Mouse (Mus musculus) limb, embryonic 12.5 days (tissue): ENCODE measurements around the gene Dct. TPM values are rescaled to one million over a fixed set of nuclear protein-coding genes. Genes with fewer than 3 reads are reported as not detected.

Source experiments
- ATAC-seq: fragments of 200-750 bp; cut with Nextera tagmentation; 2 replicates; pipeline ENCODE4 v1.8.0; 2017; ENCODE audit warnings: low read depth, moderate TSS enrichment; ENCODE audit not compliant: insufficient number of reproducible peaks, insufficient read depth, low FRiP score, low TSS enrichment
- H3K27ac ChIP-seq: fragments of 300-500 bp; sonication (generic); 2 replicates; pipeline ENCODE4 v1.5.1; 2016; ENCODE audit warnings: mild to moderate bottlenecking, moderate library complexity
- H3K27me3 ChIP-seq: fragments of 300-500 bp; sonication (generic); 2 replicates; pipeline ENCODE4 v1.6.1; 2016; ENCODE audit warnings: mild to moderate bottlenecking, moderate library complexity
- H3K36me3 ChIP-seq: fragments of 300-500 bp; sonication (generic); 2 replicates; pipeline ENCODE4 v1.6.1; 2016; ENCODE audit warnings: mild to moderate bottlenecking, moderate library complexity
- H3K4me1 ChIP-seq: fragments of 300-500 bp; sonication (generic); replicated peaks from 2 replicates; pipeline ENCODE4 v1.6.1; 2016
- H3K4me2 ChIP-seq: fragments of 300-500 bp; sonication (generic); 2 replicates; pipeline ENCODE4 v1.6.1; 2016; ENCODE audit warnings: mild to moderate bottlenecking, moderate library complexity
- H3K4me3 ChIP-seq: fragments of 300-500 bp; sonication (generic); replicated peaks from 2 replicates; pipeline ENCODE4 v1.5.1; 2016; ENCODE audit warnings: mild to moderate bottlenecking
- H3K9ac ChIP-seq: fragments of 300-500 bp; sonication (generic); replicated peaks from 2 replicates; pipeline ENCODE4 v1.6.1; 2016; ENCODE audit warnings: mild to moderate bottlenecking, moderate library complexity
- H3K9me3 ChIP-seq: fragments of 300-500 bp; sonication (generic); 2 replicates; pipeline ENCODE4 v1.6.1; 2016; ENCODE audit warnings: mild to moderate bottlenecking, moderate library complexity
- WGBS: fragments of 180-500 bp; shearing (Covaris S2); methylation state at CpG from one replicate; pipeline ENCODE4 v1.1.7; 2016; 5-methylcytosine and 5-hydroxymethylcytosine counted together
- polyA plus RNA-seq: library from polyadenylated mRNA; unstranded; fragments of >200 nt; fragmentation: Nextera tagmentation; extraction: Ambion mirVana; gene quantifications from 2 replicates; pipeline ENCODE4 v1.2.1, GENCODE M21; 2016

The Dct gene
- polyA plus RNA-seq, 1 experiment from 2014 or later: 1.7 TPM

DNA sequence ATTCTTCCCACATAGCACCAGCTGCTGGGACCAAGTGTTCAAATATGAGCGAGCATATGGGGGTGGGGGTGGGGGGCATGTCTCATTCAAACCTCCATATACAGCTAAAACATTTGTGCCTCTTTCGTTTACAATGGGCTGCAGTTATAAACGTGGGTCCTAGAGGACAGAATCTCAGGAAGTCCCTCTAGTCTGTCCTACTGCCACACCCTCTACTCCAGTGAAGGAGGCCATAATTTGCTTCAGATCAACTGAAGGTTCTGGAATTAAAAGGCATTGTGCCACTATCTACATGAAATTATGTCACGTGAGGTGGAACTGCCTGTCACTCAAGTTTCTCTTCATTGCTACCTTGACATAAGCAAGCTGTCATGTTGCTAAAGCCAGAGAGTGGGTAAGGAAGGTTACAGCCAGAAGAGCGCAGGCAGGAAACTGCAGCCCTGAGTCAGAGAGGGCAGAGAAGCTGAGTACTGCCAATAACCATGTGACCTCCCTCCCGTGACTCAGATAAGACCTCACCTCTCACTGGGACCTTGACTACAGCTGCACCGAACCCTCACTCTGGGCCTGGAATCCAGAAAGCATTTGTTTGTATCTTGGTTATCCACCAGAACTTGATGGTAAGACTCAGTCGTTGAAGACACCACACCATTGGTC lies 59.3 kb downstream of the Dct start:
- 0 out of 2 replicates have a peak, but pooled peaks cover 3% of the 10 kb centered on the region for H3K27me3 ChIP-seq
- no peak overlapping the region for H3K4me3 ChIP-seq
- no peak overlapping the region for H3K9ac ChIP-seq
- ATAC-seq: no peak
- no peaks in the 10 kb centered on the region for H3K4me1 ChIP-seq
- WGBS: 78% methylated on average over 8 of the region's 8 CpGs
- H3K27ac ChIP-seq: no peak overlapping the region
- no peaks in the 10 kb centered on the region for H3K9me3 ChIP-seq
- no peaks in the 10 kb centered on the region for H3K36me3 ChIP-seq
- no peak overlapping the region for H3K4me2 ChIP-seq

- Histone ChIP-seq H3K4me1 (no peaks in the 10 kb centered on the region), H3K36me3 (no peaks in the 10 kb centered on the region), H3K4me3 (no peak overlapping the region), H3K9me3 (no peaks in the 10 kb centered on the region), H3K27me3 (no peaks in the 10 kb centered on the region), H3K27ac (no peak overlapping the region), H3K9ac (no peak overlapping the region), H3K4me2 (no peak overlapping the region)
- 82% methylated on average over 8 of the region's 8 CpGs for WGBS
- ATAC-seq: no peak
Observed at GRCm38 (mm10) chr14:117990203-117990602, 61.8 kb downstream of the Dct start.

GRCm38 (mm10) chr14:117988444-117988843 lies 63.6 kb downstream of the Dct start:
- no peaks in the 10 kb centered on the region; the same call in 1 of the 2 replicates for H3K27me3 ChIP-seq
- no peaks in the 10 kb centered on the region for H3K4me1 ChIP-seq
- H3K36me3 ChIP-seq: no peaks in the 10 kb centered on the region
- no peaks in the 10 kb centered on the region for H3K9me3 ChIP-seq
- 85% methylated on average over 10 of the region's 10 CpGs for WGBS
- no peak overlapping the region for H3K4me3 ChIP-seq
- no peak overlapping the region for H3K9ac ChIP-seq
- ATAC-seq: no peak
- no peak overlapping the region for H3K4me2 ChIP-seq
- H3K27ac ChIP-seq: no peak overlapping the region

GRCm38 (mm10) chr14:117981532-117981931 lies 70.5 kb downstream of the Dct start:
- Histone ChIP-seq H3K27ac (no peak overlapping the region), H3K4me3 (no peak overlapping the region), H3K27me3 (no peaks in the 10 kb centered on the region; the same call in 1 of the 2 replicates), H3K9me3 (no peaks in the 10 kb centered on the region), H3K4me1 (no peaks in the 10 kb centered on the region), H3K9ac (no peak overlapping the region), H3K4me2 (no peak overlapping the region), H3K36me3 (no peaks in the 10 kb centered on the region)
- WGBS: 95% methylated on average over 10 of the region's 10 CpGs
- no peak for ATAC-seq

DNA sequence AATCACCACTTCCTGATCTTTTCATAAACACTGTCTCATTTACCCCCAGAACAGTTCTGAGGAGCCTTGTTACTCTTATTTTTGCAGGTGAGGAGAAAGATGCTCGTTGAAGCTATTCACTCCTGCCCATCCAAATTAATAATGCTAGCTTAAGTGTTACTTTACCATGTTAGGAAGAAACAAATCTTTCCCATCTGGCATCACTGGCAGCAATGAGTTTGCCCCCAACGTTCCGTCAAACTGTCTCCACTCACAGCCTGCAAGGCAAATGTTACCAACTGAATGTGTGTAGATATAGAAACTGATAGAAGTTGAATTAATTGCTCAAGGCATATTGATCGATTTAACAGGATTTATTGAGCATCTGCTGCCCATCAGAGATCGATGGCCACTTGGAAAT lies 79.5 kb downstream of the Dct start:
- Histone ChIP-seq H3K36me3 (0 out of 2 replicates have a peak, but pooled peaks cover 6% of the 10 kb centered on the region), H3K27me3 (no peaks in the 10 kb centered on the region), H3K4me3 (no peak overlapping the region), H3K4me2 (no peak overlapping the region), H3K4me1 (no peaks in the 10 kb centered on the region), H3K27ac (no peak overlapping the region), H3K9ac (no peak overlapping the region), H3K9me3 (no peaks in the 10 kb centered on the region)
- no peak for ATAC-seq
- 91% methylated on average over 5 of the region's 5 CpGs for WGBS

Other genes with a start within 250 kb of the Dct start
- 36.7 and 36.9 TPM in 2 replicates for gene Tgds, start 80.5 kb upstream of the Dct start, polyA plus RNA-seq
- gene Gpr180, start 84.9 kb upstream of the Dct start, polyA plus RNA-seq: 53.3 and 54.2 TPM in 2 replicates
- gene Sox21, start 184.8 kb upstream of the Dct start, polyA plus RNA-seq: 0.27 and 0.51 TPM in 2 replicates
- gene Gm9376, start 214.7 kb upstream of the Dct start, polyA plus RNA-seq: not detected in 2 replicates